Mouse (Mus musculus): ENCODE results near the gene Sh2b3. TPM values are rescaled to one million over a fixed set of nuclear protein-coding genes. Genes with fewer than 3 reads are reported as not detected.

The Sh2b3 gene
- total and polyA plus RNA-seq, 3 experiments = 22.8 to 38.3 (median 35.4) TPM

- TF ChIP-seq CTCF (conservative IDR thresholded peaks at IDR 0.05 in 1 of 2, IDR thresholded peaks at IDR 0.05 in 1 of 2; ENCODE audit: low read depth in 2 of 2, low read length in 2 of 2) (peak; percentile 60 to 90), PAX5 (IDR thresholded peaks at IDR 0.05; ENCODE audit: low read length) (no peak), RCOR1 (conservative IDR thresholded peaks at IDR 0.05; ENCODE audit: low read depth, low read length) (no peak), NRF1 (IDR thresholded peaks at IDR 0.05; ENCODE audit: low read depth, low read length) (no peak), CHD2 (IDR thresholded peaks at IDR 0.05; ENCODE audit: low read length) (no peak)
Measured at GRCm38 (mm10) chr5:121872158-121872557, 34.7 kb upstream of the Sh2b3 start (continued).

- Histone ChIP-seq H3K36me3 (replicated peaks in 1 of 2; ENCODE audit: control insufficient read depth in 1 of 2, insufficient read depth in 1 of 2, low read length in 1 of 2) (no peaks in the 10 kb centered on the region), H3K4me2 (ENCODE audit: insufficient read depth, low read depth, poor library complexity, severe bottlenecking) (no peak overlapping the region), H3K27ac (ENCODE audit: insufficient read depth, low read depth) (no peak overlapping the region), H3K9me3 (replicated peaks; ENCODE audit: low read length) (peaks cover 8% of the 10 kb centered on the region), H3K4me3 (replicated peaks in 1 of 3; ENCODE audit: low read depth in 2 of 3, low read length in 2 of 3, poor library complexity in 1 of 3) (no peak overlapping the region), H3K9ac (ENCODE audit: insufficient read depth, low read depth) (no peak overlapping the region), H3K27me3 (replicated peaks) (peaks cover 55% of the 10 kb centered on the region), H3K79me2 (replicated peaks; ENCODE audit: control insufficient read depth, extremely low read depth, insufficient read depth, poor library complexity, severe bottlenecking) (no peaks in the 10 kb centered on the region), H3K4me1 (ENCODE audit: control insufficient read depth in 1 of 2, insufficient read depth in 2 of 2) (peaks cover 0 to 5% of the 10 kb centered on the region in 2 experiments; a peak in 2 of 4 replicates)
- TF ChIP-seq MAFK (IDR thresholded peaks at IDR 0.05; ENCODE audit: insufficient replicate concordance, low read length) (no peak), POLR2AphosphoS2 (IDR thresholded peaks at IDR 0.05; ENCODE audit: low read depth, low read length) (no peak), HCFC1 (IDR thresholded peaks at IDR 0.05; ENCODE audit: low read depth, low read length) (no peak), ZNF384 (IDR thresholded peaks at IDR 0.05; ENCODE audit: low read depth, low read length) (no peak), MXI1 (IDR thresholded peaks at IDR 0.05; ENCODE audit: low read depth, low read length) (no peak), MEF2A (IDR thresholded peaks at IDR 0.05; ENCODE audit: borderline replicate concordance, low read depth, low read length) (no peak), MAX (IDR thresholded peaks at IDR 0.05; ENCODE audit: low read length) (no peak), NELFE (IDR thresholded peaks at IDR 0.05; ENCODE audit: low read depth, low read length) (no peak), KAT2A (IDR thresholded peaks at IDR 0.05; ENCODE audit: insufficient replicate concordance, low read length) (no peak), USF2 (conservative IDR thresholded peaks at IDR 0.05; ENCODE audit: low read depth, low read length) (no peak), CTCF (conservative IDR thresholded peaks at IDR 0.05 in 1 of 2, IDR thresholded peaks at IDR 0.05 in 1 of 2; ENCODE audit: low read depth in 2 of 2, low read length in 2 of 2) (no peak), ETS1 (conservative IDR thresholded peaks at IDR 0.05; ENCODE audit: low read depth, low read length) (no peak), JUN (IDR thresholded peaks at IDR 0.05; ENCODE audit: insufficient read depth, low read depth, low read length) (no peak), SMC3 (IDR thresholded peaks at IDR 0.05; ENCODE audit: low read depth, low read length) (no peak)
- no peak for DNase-seq (ENCODE audit: extremely low read depth)
- dilution Hi-C loops (cut with MboI; ENCODE audit: extremely low pct_ligation_motif_present, extremely low pct_unique_long_range_greater_than_20kb, low sequenced_read_pairs) = no loop called here
- in situ Hi-C loops (cut with MboI; ENCODE audit: low pct_ligation_motif_present, low pct_unique_long_range_greater_than_20kb, low sequenced_read_pairs) = loop anchor here (5.0 kb wide), 2 partner anchors 66 to 221 kb away; no protein-coding TSS in a partner anchor
Measured at GRCm38 (mm10) chr5:121871515-121872030, 34.1 kb upstream of the Sh2b3 start.

GRCm38 (mm10) chr5:121870832-121871231 lies 33.4 kb upstream of the Sh2b3 start:
- dilution Hi-C loops (cut with MboI; ENCODE audit: extremely low pct_ligation_motif_present, extremely low pct_unique_long_range_greater_than_20kb, low sequenced_read_pairs) = no loop called here
- Histone ChIP-seq H3K4me2 (ENCODE audit: insufficient read depth, low read depth, poor library complexity, severe bottlenecking) (no peak overlapping the region), H3K4me3 (replicated peaks in 1 of 3; ENCODE audit: low read depth in 2 of 3, low read length in 2 of 3, poor library complexity in 1 of 3) (no peak overlapping the region), H3K27me3 (replicated peaks) (peaks cover 57% of the 10 kb centered on the region), H3K9ac (ENCODE audit: insufficient read depth, low read depth) (no peak overlapping the region), H3K36me3 (replicated peaks in 1 of 2; ENCODE audit: control insufficient read depth in 1 of 2, insufficient read depth in 1 of 2, low read length in 1 of 2) (no peaks in the 10 kb centered on the region), H3K27ac (ENCODE audit: insufficient read depth, low read depth) (no peak overlapping the region), H3K79me2 (replicated peaks; ENCODE audit: control insufficient read depth, extremely low read depth, insufficient read depth, poor library complexity, severe bottlenecking) (no peaks in the 10 kb centered on the region), H3K9me3 (replicated peaks; ENCODE audit: low read length) (peaks cover under 1% of the 10 kb centered on the region), H3K4me1 (ENCODE audit: control insufficient read depth in 1 of 2, insufficient read depth in 2 of 2) (peaks cover 0 to 5% of the 10 kb centered on the region in 2 experiments; a peak in 2 of 4 replicates)
- DNase-seq (ENCODE audit: extremely low read depth) = no peak
- in situ Hi-C loops (cut with MboI; ENCODE audit: low pct_ligation_motif_present, low pct_unique_long_range_greater_than_20kb, low sequenced_read_pairs) = loop anchor here (5.0 kb wide), 2 partner anchors 66 to 221 kb away; no protein-coding TSS in a partner anchor
- TF ChIP-seq CHD1 (IDR thresholded peaks at IDR 0.05; ENCODE audit: low read depth, low read length) (no peak), USF2 (conservative IDR thresholded peaks at IDR 0.05; ENCODE audit: low read depth, low read length) (no peak), TCF12 (IDR thresholded peaks at IDR 0.05; ENCODE audit: low read depth, low read length) (no peak), NELFE (IDR thresholded peaks at IDR 0.05; ENCODE audit: low read depth, low read length) (no peak), ZC3H11A (IDR thresholded peaks at IDR 0.05; ENCODE audit: low read depth, low read length) (no peak), ELF1 (IDR thresholded peaks at IDR 0.05; ENCODE audit: low read depth, low read length) (no peak), GABPA (IDR thresholded peaks at IDR 0.05; ENCODE audit: insufficient replicate concordance, low read depth, low read length) (no peak), MAX (IDR thresholded peaks at IDR 0.05; ENCODE audit: low read length) (no peak), RCOR1 (conservative IDR thresholded peaks at IDR 0.05; ENCODE audit: low read depth, low read length) (no peak), MAZ (IDR thresholded peaks at IDR 0.05; ENCODE audit: low read depth, low read length) (no peak), BHLHE40 (IDR thresholded peaks at IDR 0.05; ENCODE audit: low read depth, low read length) (no peak), CTCF (conservative IDR thresholded peaks at IDR 0.05 in 1 of 2, IDR thresholded peaks at IDR 0.05 in 1 of 2; ENCODE audit: low read depth in 2 of 2, low read length in 2 of 2) (no peak)
